Mouse (Mus musculus) c-Kit-negative CD71-positive TER-119-positive erythroid progenitor cells, embryonic 14.5 days (primary cell): ENCODE data around the gene Gldc.
"Not testable (repeated sequence)": the region's sequence is repeated elsewhere in the genome, so short reads cannot be mapped to it uniquely, and the experiment has no call there.

Experiments
- DNase-seq: peaks from one replicate; pipeline ENCODE4 v3.0.0-alpha.2; 2013; ENCODE audit warnings: low read depth, low spot score

The Gldc gene

GRCm38 (mm10) chr19:30174919-30175571 is at the start of gene Gldc:
Gene Gldc (minus strand): TSS chr19:30175429.
- DNase-seq: no peak

DNA sequence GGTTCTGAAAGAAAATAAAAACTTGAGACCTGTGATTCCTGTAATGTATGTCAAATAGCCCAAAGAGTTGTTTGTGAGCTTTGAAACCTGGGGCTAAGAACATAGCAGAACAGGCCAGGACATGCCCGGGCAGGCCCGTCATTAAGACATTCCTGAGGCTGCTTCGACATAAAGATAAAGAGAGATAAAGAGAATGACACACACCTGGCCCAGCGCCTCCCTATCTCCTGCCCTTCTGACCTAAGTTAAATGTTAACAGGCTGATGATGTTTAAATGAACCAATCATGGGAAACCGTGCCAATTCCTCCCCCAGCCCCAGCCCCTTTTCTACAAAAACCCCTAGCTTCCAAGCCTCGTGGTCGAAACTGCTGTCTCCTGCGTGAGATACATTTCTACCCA is 47.4 kb upstream of the Gldc start:
- not testable (repeated sequence) for DNase-seq

GRCm38 (mm10) chr19:30217335-30217734 is 42.1 kb upstream of the Gldc start:
- no peak for DNase-seq

DNA sequence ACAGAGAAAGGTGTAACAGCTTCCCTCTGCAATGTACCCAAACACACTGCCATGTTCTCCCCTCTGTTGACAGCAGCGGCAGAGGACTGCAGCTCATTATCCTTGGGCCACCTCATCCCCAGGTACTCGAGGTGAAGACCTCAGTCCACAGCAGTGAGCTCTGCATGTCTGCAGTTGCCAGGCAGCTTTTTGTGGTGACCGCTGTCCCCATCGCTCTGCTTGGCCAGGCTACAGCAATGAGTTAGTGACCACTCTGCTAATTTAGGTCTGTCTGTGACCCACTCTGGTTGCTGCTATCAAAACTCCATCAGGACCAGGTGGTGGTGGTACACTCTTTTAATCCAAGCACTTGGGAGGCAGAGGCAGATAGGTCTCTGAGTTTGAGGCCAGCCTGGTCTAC is 41.0 kb upstream of the Gldc start:
- DNase-seq: no peak

DNA sequence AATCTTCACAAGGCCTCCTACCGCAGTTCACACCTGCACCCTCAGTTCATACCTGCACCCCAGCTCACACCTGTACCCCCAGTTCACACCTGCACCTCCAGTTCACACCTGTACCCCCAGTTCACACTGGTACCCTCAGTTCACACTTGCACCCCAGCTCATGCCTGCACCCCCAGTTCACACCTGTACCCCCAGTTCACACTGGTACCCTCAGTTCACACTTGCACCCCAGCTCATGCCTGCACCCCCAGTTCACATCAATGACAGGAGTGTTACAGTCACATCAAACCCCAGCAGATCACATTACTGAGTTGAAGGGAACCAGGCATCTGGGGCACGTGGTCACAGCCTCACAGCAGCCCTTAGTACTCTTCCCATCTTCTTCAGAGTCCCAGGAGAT is 40.5 kb upstream of the Gldc start:
- DNase-seq: not testable (repeated sequence)

- no peak for DNase-seq
These were observed 38.8 kb upstream of the Gldc start for GRCm38 (mm10) chr19:30214026-30214425.

GRCm38 (mm10) chr19:30209006-30209405 is 33.8 kb upstream of the Gldc start:
- not testable (repeated sequence) for DNase-seq

GRCm38 (mm10) chr19:30206981-30207380 is 31.8 kb upstream of the Gldc start:
- DNase-seq: no peak

DNA sequence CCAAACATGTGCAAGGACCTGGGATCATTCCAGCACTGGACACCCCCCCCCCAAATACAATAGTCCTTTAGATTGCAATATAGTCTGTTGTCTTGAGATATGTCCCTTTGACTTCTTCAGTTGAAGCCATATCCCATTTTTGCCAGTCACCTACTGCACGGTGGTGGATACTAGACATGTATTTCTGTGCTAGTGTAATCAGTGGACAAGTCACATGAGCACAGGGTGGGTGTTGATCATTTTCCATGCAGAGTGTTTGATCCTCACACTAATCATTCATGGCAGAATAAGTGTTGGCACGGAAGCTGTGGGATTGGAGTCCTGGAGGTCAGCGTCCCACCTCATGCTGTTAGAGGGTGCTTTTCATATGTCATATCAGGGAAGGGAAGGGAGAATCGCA is 30.6 kb upstream of the Gldc start:
- DNase-seq: no peak

- DNase-seq: no peak
These were observed 30.1 kb upstream of the Gldc start for GRCm38 (mm10) chr19:30205159-30205816.

DNA sequence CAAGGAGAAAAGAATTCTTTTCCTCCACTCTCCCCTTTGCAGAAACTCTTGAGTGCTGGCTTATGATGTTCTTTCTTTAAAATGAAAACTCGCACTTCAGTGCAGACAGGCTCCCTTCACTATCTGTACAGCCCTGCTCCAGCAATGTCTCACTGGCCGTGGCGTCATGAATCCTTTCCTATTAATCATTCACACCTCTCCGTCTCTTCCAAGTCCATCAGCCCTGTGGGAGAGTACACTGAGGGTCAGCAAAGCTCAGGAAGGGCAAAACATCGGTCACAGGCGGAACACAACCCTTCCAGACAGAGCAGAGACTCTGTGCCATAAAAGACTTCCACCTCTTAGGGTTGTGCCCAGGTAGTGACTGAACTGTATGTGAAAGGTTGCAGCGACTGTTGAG is 26.9 kb upstream of the Gldc start:
- no peak for DNase-seq

DNA sequence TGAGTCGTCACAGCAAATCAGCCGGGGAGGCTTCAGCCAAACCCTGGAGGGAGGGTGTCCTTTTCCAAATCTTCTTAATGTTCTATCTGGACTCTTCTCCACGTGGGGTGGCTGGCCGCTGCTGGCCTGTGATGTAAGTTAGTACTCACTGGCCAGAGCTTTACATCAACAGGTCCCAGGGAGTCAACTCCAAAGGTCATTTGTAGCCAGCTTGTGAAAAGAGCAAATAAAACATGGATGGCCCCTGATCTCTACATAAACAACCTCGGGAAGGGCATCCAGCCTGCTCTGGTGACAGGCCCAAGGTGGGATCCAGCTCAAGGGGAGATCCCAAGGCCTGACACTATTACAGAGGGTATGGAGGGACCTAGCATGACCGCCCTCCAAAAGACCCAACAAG is 19.8 kb upstream of the Gldc start:
- DNase-seq: no peak

DNA sequence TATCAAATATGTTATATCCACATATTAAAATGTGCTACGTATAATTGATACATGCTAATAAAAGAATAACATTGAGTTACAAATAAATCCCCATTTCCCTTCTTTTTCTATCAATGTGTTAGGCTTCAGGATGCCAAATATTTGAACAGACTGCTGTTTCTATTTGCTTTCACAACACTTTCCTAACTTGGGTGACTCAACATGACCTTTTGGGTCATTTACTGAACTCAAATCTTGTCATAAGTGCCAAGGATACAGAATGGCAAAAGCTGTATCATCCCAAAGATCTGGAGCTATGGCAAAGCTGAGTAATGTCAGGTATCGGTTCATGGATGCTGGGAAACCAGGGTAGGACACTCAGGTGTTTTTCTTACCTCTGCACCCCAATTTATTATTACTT is 12.0 kb upstream of the Gldc start:
- DNase-seq: no peak

GRCm38 (mm10) chr19:30185536-30185935 is 10.3 kb upstream of the Gldc start:
- no peak for DNase-seq

GRCm38 (mm10) chr19:30179979-30180378 is 4.8 kb upstream of the Gldc start:
- no peak for DNase-seq

GRCm38 (mm10) chr19:30174074-30174670 is 1.1 kb downstream of the Gldc start:
- DNase-seq: no peak

GRCm38 (mm10) chr19:30171346-30172055 is 3.7 kb downstream of the Gldc start:
- no peak for DNase-seq

- no peak for DNase-seq
These were observed 4.9 kb downstream of the Gldc start for GRCm38 (mm10) chr19:30170319-30170718.

- no peak for DNase-seq
These were observed 8.3 kb downstream of the Gldc start for GRCm38 (mm10) chr19:30166801-30167505.

GRCm38 (mm10) chr19:30164228-30164627 is 11.0 kb downstream of the Gldc start:
- DNase-seq: no peak

DNA sequence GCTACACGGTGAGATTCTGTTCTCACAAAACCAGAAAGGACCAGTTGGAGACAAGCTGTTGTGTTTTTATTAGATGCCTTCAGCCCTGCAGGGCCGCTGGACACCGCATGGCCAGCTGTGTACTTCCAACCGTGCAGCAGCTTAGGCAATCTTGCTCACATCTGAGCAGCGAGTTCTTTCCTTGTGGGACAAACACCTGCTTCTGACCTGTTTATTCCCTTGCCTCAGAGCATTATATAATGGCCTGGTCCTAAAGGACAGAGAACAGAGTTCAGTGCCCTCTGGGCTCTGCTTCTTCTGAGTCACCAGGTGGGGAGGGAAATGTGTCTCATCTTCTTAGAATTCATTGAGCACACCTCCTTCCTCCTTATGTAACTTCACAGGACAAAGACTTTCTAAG is 12.4 kb downstream of the Gldc start:
- no peak for DNase-seq

DNA sequence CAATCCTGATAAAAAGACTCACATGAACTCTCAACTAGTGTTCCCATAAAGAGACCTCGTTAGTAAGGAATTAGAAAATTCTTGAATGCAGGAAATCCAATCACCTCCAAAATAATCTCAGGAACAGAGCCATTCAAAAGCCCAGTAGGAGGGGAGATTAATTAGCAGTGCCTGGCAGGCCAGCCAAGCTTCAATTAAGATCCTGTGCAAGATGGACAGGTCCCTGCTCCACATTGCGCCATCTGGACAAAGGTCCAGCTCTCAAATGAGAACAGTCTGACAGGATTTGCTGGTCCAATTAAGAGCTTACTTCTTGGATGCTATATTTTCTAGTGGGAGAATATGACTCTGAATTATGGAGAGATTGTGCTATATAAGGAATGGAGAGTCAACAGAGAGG is 15.2 kb downstream of the Gldc start:
- DNase-seq: no peak
